50 mouse cellular contexts compared by ENCODE assay signal in the genomic region with DNA sequence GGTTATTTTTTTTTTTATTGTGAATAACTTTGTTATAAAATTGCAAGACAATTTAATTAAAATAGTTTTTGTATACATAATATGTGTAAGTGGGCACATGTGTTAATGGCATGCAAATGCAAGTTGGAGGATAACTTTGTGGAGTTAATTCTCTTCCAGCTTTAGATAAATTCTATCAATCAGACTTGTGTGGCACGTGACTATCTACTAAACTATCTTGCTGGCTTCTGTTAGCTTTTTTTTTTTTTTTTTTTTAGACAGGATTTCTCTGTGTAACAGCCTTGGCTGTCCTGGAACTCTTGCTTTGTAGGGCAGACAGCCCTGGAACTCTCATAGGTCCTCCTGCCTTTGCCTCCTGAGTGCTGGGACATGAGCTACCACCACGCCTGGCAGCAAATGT. TPM values are rescaled to one million over a fixed set of nuclear protein-coding genes. Genes with fewer than 3 reads are reported as not detected.
"Had no signal": no experiment of that assay in that cellular context is flagged by ENCODE, and none has a peak within 500 bp of the region (broad histone marks: within the 10 kb centered on the region; RNA-seq: fewer than 3 reads in every experiment).

No protein-coding gene starts in this region.

- H3K27ac ChIP-seq: heart, embryonic 10.5 days; heart, embryonic 13.5 days; heart, embryonic 15.5 days; hindbrain, embryonic 10.5 days; hindbrain, embryonic 12.5 days; hindbrain, embryonic 13.5 days; hindbrain, embryonic 14.5 days; hindbrain, embryonic 15.5 days; hindbrain, postnatal 0 days; intestine, embryonic 15.5 days; kidney, embryonic 15.5 days; kidney, postnatal 0 days; layer of hippocampus, adult 2 months; left cerebral cortex, adult 2 months had no signal

- H3K9me3 ChIP-seq: heart, embryonic 10.5 days; heart, embryonic 12.5 days; heart, embryonic 13.5 days; heart, embryonic 15.5 days; hindbrain, embryonic 10.5 days; hindbrain, embryonic 12.5 days; hindbrain, embryonic 13.5 days; hindbrain, embryonic 15.5 days; intestine, embryonic 15.5 days; kidney, embryonic 15.5 days had no signal

- H3K36me3 ChIP-seq: heart, embryonic 10.5 days; heart, embryonic 12.5 days; heart, embryonic 13.5 days; heart, embryonic 15.5 days; hindbrain, embryonic 10.5 days; hindbrain, embryonic 12.5 days; hindbrain, embryonic 13.5 days; hindbrain, embryonic 15.5 days; intestine, embryonic 15.5 days; kidney, embryonic 15.5 days had no signal

- H3K27me3 ChIP-seq: heart, embryonic 13.5 days; heart, embryonic 15.5 days; hindbrain, embryonic 12.5 days; hindbrain, embryonic 13.5 days; hindbrain, embryonic 15.5 days; intestine, embryonic 15.5 days; kidney, embryonic 15.5 days had no signal

- H3K4me1 ChIP-seq: heart, embryonic 10.5 days; heart, embryonic 12.5 days; heart, embryonic 13.5 days; heart, embryonic 15.5 days; hindbrain, embryonic 12.5 days; hindbrain, embryonic 13.5 days; hindbrain, embryonic 15.5 days; intestine, embryonic 15.5 days had no signal

- H3K4me3 ChIP-seq: heart, embryonic 10.5 days; heart, embryonic 12.5 days; heart, embryonic 13.5 days; heart, embryonic 15.5 days; hindbrain, embryonic 10.5 days; hindbrain, embryonic 12.5 days; hindbrain, embryonic 13.5 days; hindbrain, embryonic 15.5 days; intestine, embryonic 15.5 days; kidney, embryonic 15.5 days; layer of hippocampus, adult 2 months; left cerebral cortex, adult 2 months had no signal

- DNase-seq: heart, postnatal 14 days; heart, postnatal 36 days; heart, postnatal 4 days; kidney, adult 11 months; kidney, adult 18-20 months; kidney, adult 2 months; kidney, adult 8-10 months; kidney, adult 9 months; kidney, postnatal 10 days; kidney, postnatal 25 days; kidney, postnatal 36 days; kidney, postnatal 4 days; layer of hippocampus, adult 9-11 months; layer of hippocampus, postnatal 36 days had no signal

- H3K9ac ChIP-seq: heart, embryonic 12.5 days; heart, embryonic 13.5 days; heart, embryonic 15.5 days; hindbrain, embryonic 12.5 days; hindbrain, embryonic 13.5 days; hindbrain, embryonic 14.5 days; hindbrain, embryonic 15.5 days; intestine, embryonic 15.5 days; kidney, embryonic 15.5 days had no signal

- ATAC-seq: hindbrain, embryonic 16.5 days; hindbrain, postnatal 0 days; inflammation-experienced regulatory T-cells, adult 6 months; intestine, embryonic 15.5 days; intestine, embryonic 16.5 days; intestine, postnatal 0 days had no signal

- H3K4me2 ChIP-seq: heart, embryonic 11.5 days; heart, embryonic 12.5 days; heart, embryonic 13.5 days; heart, embryonic 15.5 days; hindbrain, embryonic 12.5 days; hindbrain, embryonic 13.5 days; hindbrain, embryonic 14.5 days; hindbrain, embryonic 15.5 days; intestine, embryonic 15.5 days; kidney, embryonic 15.5 days had no signal

RNA-seq across cellular contexts. Expression of a gene that starts 4.9 kb away (rescaled TPM):
- total RNA-seq: heart, postnatal 14 days; heart, postnatal 25 days; heart, postnatal 36 days; heart, postnatal 4 days; hematopoietic stem cell, adult 5-6 weeks; hindbrain, postnatal 0 days; layer of hippocampus, adult 18-20 months; layer of hippocampus, adult 2 months; layer of hippocampus, adult 8-10 months; layer of hippocampus, postnatal 10 days; layer of hippocampus, postnatal 14 days; layer of hippocampus, postnatal 25 days; layer of hippocampus, postnatal 36 days; left cerebral cortex, adult 18-20 months; left cerebral cortex, adult 2 months had no signal
- polyA plus RNA-seq: heart, embryonic 10.5 days; heart, embryonic 11.5 days; heart, embryonic 12.5 days; heart, embryonic 13.5 days; heart, embryonic 14.5 days; heart, embryonic 15.5 days; heart, embryonic 16.5 days; heart, postnatal 0 days; hindbrain, embryonic 11.5 days; hindbrain, embryonic 13.5 days; hindbrain, embryonic 14.5 days; hindbrain, embryonic 15.5 days; hindbrain, postnatal 0 days; inflammation-experienced regulatory T-cells, adult 6 months; intestine, embryonic 14.5 days; intestine, embryonic 15.5 days; intestine, embryonic 16.5 days; intestine, postnatal 0 days; kidney, adult 2 months; kidney, embryonic 14.5 days; kidney, embryonic 15.5 days; kidney, embryonic 16.5 days; kidney, postnatal 0 days; large intestine, adult 2 months had no signal
